Mouse (Mus musculus) c-Kit-positive CD71-positive TER-119-negative erythroid progenitor cells, embryonic 14.5 days (primary cell): ENCODE data around the gene Apobec1.
"Not testable (repeated sequence)": the region's sequence is repeated elsewhere in the genome, so short reads cannot be mapped to it uniquely, and the experiment has no call there.

ENCODE experiments used
- DNase-seq: peaks from one replicate; pipeline ENCODE4 v3.0.0-alpha.2; 2013; ENCODE audit warnings: low read depth

Gene Apobec1

GRCm38 (mm10) chr6:122560427-122560826 lies 41.8 kb downstream of the Apobec1 start:
- DNase-seq: peak; percentile 80

- peak; percentile 48 for DNase-seq
These were observed 45.2 kb downstream of the Apobec1 start for GRCm38 (mm10) chr6:122556959-122557561.

GRCm38 (mm10) chr6:122555266-122555665 lies 47.0 kb downstream of the Apobec1 start:
- no peak for DNase-seq

DNA sequence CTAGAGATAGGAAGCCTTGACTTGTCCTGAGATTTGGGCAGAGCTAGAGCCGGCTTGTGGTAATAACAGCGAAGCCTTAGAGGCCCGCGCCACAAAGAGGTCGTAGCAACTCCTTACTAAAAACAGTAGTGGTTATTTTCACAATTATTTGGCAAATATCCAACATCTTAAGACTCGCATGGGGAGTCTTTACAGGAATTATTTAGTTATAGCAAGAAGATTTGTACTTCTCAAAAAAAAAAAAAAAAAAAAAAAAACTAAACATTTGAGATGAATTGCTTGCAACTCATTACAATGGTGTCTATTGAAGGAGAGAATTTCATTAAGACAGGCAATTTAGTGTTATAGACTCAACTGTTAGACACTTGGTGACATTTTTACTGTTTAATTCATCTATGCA lies 48.1 kb downstream of the Apobec1 start:
- no peak for DNase-seq

GRCm38 (mm10) chr6:122553606-122554005 lies 48.6 kb downstream of the Apobec1 start, which contains the start of gene Aicda:
Gene Aicda (plus strand): TSS chr6:122553801.
- DNase-seq: no peak

DNA sequence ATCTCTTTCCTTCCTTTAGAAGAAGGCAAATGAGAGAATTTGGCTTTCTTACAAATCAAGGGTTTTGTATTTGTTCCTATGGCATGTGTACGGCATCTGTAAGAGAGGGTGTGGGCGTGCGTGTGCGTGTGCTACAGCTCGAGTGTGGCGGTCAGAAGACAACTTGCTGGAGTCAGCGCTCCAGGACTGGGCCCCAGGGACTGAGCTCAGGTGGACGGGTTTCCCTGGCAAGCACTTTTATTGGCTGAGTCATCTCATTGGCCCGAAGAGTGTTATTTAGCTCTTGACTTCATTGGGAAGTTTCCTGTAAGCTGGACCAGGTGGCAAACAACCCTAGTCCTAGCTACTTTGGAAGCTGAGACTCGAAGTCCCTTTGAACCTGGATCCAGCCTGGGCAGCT lies 56.3 kb downstream of the Apobec1 start:
- no peak for DNase-seq

- no peak for DNase-seq
These were observed 56.9 kb downstream of the Apobec1 start for GRCm38 (mm10) chr6:122545289-122545882.

DNA sequence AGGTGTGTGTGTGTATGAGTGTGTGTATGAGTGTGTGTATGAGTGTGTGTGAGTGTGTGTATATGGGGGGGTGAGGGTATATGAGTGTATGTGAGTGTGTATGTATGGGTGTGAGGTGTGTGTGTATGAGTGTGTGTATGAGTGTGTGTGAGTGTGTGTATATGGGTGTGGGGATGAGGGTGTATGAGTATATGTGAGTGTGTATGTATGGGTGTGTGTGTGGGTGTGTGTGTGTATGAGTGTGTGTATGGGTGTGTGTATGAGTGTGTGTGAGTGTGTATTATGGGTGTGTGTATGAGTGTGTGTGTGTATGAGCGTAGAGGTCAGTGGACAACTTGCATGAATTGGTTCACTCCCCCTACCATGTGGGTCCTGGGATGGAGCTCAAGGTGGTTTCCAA lies 57.6 kb downstream of the Apobec1 start:
- no peak for DNase-seq

- no peak for DNase-seq
These were observed 58.7 kb downstream of the Apobec1 start for GRCm38 (mm10) chr6:122543574-122543973.

DNA sequence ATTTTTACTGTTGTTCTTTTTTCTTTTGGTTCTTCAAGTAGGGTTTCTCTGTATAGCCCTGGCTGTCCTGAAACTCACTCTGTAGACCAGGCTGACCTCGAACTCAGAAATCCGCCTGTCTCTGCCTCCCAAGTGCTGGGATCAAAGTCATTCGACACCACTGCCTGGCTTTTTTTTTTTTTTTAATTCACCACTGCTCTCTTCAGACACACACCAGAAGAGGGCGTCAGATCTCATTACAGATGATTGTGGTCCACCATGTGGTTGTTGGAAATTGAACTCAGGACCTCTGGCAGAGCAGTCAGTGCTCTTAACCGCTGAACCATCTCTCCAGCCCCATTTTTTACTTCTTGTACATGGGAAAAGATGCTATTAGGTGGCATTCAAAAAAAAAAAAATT lies 59.8 kb downstream of the Apobec1 start:
- not testable (repeated sequence) for DNase-seq

GRCm38 (mm10) chr6:122539564-122539963 lies 62.7 kb downstream of the Apobec1 start:
- no peak for DNase-seq

GRCm38 (mm10) chr6:122534032-122534431 lies 68.2 kb downstream of the Apobec1 start:
- no peak for DNase-seq

GRCm38 (mm10) chr6:122532883-122533302 lies 69.4 kb downstream of the Apobec1 start:
- DNase-seq: no peak

- DNase-seq: no peak
These were observed 70.6 kb downstream of the Apobec1 start for GRCm38 (mm10) chr6:122531466-122532174.

DNA sequence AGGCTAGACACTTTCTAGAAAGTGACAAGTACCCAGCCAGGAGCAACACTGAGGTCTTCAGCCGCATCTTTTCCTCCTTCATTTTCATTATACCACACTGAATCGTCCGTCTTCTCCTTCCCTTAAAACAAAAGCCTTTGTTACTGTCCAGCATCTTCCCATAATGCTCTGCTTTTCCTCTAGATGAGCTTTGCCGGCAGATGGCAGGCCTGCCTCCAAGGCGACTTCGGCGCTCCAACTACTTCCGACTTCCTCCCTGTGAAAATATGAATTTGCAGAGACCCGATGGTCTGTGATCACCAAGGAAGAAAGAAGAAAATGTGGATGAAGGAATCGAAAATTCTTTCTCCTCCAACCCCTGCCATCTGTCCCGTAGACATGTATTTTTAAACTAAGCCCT lies 74.1 kb downstream of the Apobec1 start:
- no peak for DNase-seq
